Mouse (Mus musculus): ENCODE measurements around the gene Gsdme. TPM values are rescaled to one million over a fixed set of nuclear protein-coding genes. Genes with fewer than 3 reads are reported as not detected.

Gene Gsdme
- polyA plus RNA-seq, 1 experiment from 2014 or later = 50.7 TPM

GRCm38 (mm10) chr6:50240437-50240836 lies 23.2 kb downstream of the Gsdme start:
- WGBS = 88% methylated on average over 5 of the region's 5 CpGs
- Histone ChIP-seq H3K4me2 (no peak overlapping the region), H3K27me3 (no peaks in the 10 kb centered on the region), H3K9ac (no peak overlapping the region), H3K4me1 (no peaks in the 10 kb centered on the region; the same call in 1 of the 2 replicates), H3K27ac (no peak overlapping the region), H3K9me3 (no peaks in the 10 kb centered on the region), H3K36me3 (replicated peaks) (no peaks in the 10 kb centered on the region), H3K4me3 (replicated peaks) (no peak overlapping the region)
- no peak for ATAC-seq (ENCODE audit: low FRiP score)

DNA sequence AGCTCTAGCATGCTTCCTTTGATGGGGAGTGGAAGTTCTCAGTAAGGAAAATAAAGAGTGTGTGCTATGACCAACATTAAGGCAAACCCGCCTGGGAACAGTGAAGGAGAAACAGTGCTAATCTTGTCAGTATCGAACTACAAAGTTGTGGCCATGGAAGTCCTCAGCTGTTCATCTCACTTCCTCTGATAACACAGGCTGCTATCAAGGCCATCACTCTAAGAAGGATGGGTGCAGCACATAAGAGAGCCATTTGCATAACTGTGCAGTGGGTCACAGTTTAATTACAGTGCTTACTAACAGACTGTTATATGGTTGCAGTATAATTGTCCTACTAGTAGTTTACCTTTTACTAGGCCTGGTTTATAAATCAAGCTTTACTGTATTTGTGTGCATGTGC lies 23.8 kb downstream of the Gsdme start:
- no peak overlapping the region for H3K4me3 ChIP-seq (replicated peaks)
- H3K9me3 ChIP-seq = no peaks in the 10 kb centered on the region
- H3K9ac ChIP-seq = no peak overlapping the region
- no peak overlapping the region for H3K27ac ChIP-seq
- H3K36me3 ChIP-seq (replicated peaks) = no peaks in the 10 kb centered on the region
- H3K27me3 ChIP-seq = no peaks in the 10 kb centered on the region
- WGBS = 97% methylated on average over 2 of the region's 2 CpGs
- H3K4me1 ChIP-seq = no peaks in the 10 kb centered on the region; the same call in 1 of the 2 replicates
- no peak for ATAC-seq (ENCODE audit: low FRiP score)
- H3K4me2 ChIP-seq = no peak overlapping the region

DNA sequence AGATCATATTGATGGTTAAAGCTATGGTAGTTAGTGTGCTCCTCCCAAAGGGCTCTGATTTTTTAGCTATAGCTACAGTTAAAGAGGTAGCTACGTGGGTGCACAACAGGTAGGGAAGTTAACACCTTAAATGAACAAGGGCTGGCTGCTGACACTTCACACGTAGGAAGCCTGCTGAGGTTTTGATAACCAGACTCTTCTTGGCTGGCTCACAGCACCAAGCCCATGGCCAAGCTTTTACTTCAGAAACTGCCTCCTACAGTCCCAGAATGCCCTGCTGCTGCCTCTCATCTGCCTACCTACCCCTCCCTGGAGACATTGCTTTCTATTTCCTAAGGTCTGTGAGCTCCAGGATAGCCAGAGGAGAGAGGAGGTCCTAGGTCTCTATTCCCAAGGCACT lies 25.7 kb downstream of the Gsdme start:
- no peak overlapping the region for H3K4me2 ChIP-seq
- no peak overlapping the region for H3K4me3 ChIP-seq (replicated peaks)
- no peak for ATAC-seq (ENCODE audit: low FRiP score)
- H3K9ac ChIP-seq = no peak overlapping the region
- H3K9me3 ChIP-seq = no peaks in the 10 kb centered on the region
- no peaks in the 10 kb centered on the region for H3K36me3 ChIP-seq (replicated peaks)
- H3K4me1 ChIP-seq = no peaks in the 10 kb centered on the region; the same call in 1 of the 2 replicates
- H3K27ac ChIP-seq = no peak overlapping the region
- no peaks in the 10 kb centered on the region for H3K27me3 ChIP-seq
- WGBS = 77% methylated on average over 2 of the region's 2 CpGs

- Histone ChIP-seq H3K4me3 (replicated peaks) (no peak overlapping the region), H3K27me3 (no peaks in the 10 kb centered on the region), H3K9ac (no peak overlapping the region), H3K4me1 (no peaks in the 10 kb centered on the region), H3K9me3 (no peaks in the 10 kb centered on the region), H3K36me3 (replicated peaks) (no peaks in the 10 kb centered on the region), H3K4me2 (no peak overlapping the region), H3K27ac (no peak overlapping the region)
- no peak for ATAC-seq (ENCODE audit: low FRiP score)
- 47% methylated on average over 1 of the region's 1 CpGs for WGBS
Measured at GRCm38 (mm10) chr6:50232984-50233383, 30.7 kb downstream of the Gsdme start.

GRCm38 (mm10) chr6:50231288-50231687 lies 32.4 kb downstream of the Gsdme start:
- H3K9me3 ChIP-seq = no peaks in the 10 kb centered on the region
- ATAC-seq (ENCODE audit: low FRiP score) = no peak
- no peaks in the 10 kb centered on the region for H3K4me1 ChIP-seq
- H3K4me3 ChIP-seq (replicated peaks) = no peak overlapping the region
- H3K36me3 ChIP-seq (replicated peaks) = no peaks in the 10 kb centered on the region
- no peak overlapping the region for H3K27ac ChIP-seq
- no peak overlapping the region for H3K9ac ChIP-seq
- H3K27me3 ChIP-seq = no peaks in the 10 kb centered on the region
- no peak overlapping the region for H3K4me2 ChIP-seq
- 88% methylated on average over 5 of the region's 5 CpGs for WGBS

- Histone ChIP-seq H3K4me1 (no peaks in the 10 kb centered on the region), H3K4me3 (replicated peaks) (no peak overlapping the region), H3K36me3 (replicated peaks) (no peaks in the 10 kb centered on the region), H3K9me3 (no peaks in the 10 kb centered on the region), H3K27me3 (no peaks in the 10 kb centered on the region), H3K27ac (no peak overlapping the region), H3K4me2 (no peak overlapping the region), H3K9ac (no peak overlapping the region)
- no peak for ATAC-seq (ENCODE audit: low FRiP score)
- 88% methylated on average over 5 of the region's 5 CpGs for WGBS
Measured at GRCm38 (mm10) chr6:50228180-50228579, 35.5 kb downstream of the Gsdme start.

GRCm38 (mm10) chr6:50225232-50225631 lies 38.4 kb downstream of the Gsdme start:
- Histone ChIP-seq H3K27ac (no peak overlapping the region), H3K4me1 (no peaks in the 10 kb centered on the region), H3K4me2 (no peak overlapping the region), H3K9me3 (no peaks in the 10 kb centered on the region), H3K4me3 (replicated peaks) (no peak overlapping the region), H3K9ac (no peak overlapping the region), H3K27me3 (no peaks in the 10 kb centered on the region), H3K36me3 (replicated peaks) (no peaks in the 10 kb centered on the region)
- 95% methylated on average over 5 of the region's 5 CpGs for WGBS
- no peak for ATAC-seq (ENCODE audit: low FRiP score)

- no peaks in the 10 kb centered on the region for H3K27me3 ChIP-seq
- no peaks in the 10 kb centered on the region for H3K36me3 ChIP-seq (replicated peaks)
- H3K27ac ChIP-seq = no peak overlapping the region
- ATAC-seq (ENCODE audit: low FRiP score) = no peak
- no peaks in the 10 kb centered on the region for H3K9me3 ChIP-seq
- H3K9ac ChIP-seq = no peak overlapping the region
- WGBS = 89% methylated on average over 4 of the region's 4 CpGs
- H3K4me3 ChIP-seq (replicated peaks) = no peak overlapping the region
- H3K4me2 ChIP-seq = no peak overlapping the region
- H3K4me1 ChIP-seq = no peaks in the 10 kb centered on the region
Measured at GRCm38 (mm10) chr6:50223606-50224005, 40.1 kb downstream of the Gsdme start.

DNA sequence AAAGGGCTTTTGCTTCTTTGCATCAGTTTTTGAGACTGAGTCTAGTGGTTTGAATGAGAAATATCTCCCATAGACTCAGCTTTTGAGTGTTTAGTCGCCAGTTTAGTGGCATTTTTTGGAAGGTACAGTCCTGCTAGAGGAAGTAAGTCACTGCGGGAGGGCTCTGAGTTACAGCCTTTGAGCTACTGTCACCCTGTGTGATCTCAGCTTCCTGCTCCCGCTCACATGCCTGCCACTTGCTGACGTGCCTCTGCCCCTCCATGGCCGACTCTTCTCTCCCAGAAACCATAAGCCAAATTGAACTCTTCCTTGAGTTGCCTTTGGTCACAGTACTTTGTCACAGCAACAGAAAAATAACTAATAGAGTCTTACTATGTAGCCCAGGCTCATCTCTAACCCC lies 40.7 kb downstream of the Gsdme start:
- ATAC-seq (ENCODE audit: low FRiP score) = no peak
- no peak overlapping the region for H3K27ac ChIP-seq

DNA sequence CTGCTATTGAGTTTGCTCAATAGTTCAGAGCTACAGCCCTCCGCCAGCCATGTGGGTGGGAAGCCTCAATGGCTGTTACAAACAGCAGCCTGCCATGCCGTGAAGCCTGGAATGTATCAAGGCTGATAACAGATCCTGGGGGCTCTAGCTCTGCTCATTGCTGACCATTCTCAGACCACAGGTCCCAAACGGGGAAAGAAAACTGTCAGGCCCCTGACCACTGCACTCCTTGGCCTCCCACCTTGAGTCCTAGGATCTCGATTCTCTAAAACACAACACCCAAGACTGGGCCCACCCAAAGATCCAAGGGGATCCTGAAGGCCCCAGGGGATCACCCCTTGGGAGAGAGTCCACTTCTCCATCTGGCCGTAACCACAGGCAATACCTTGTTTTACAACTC lies 41.3 kb downstream of the Gsdme start:
- WGBS = 82% methylated on average over 5 of the region's 5 CpGs
- H3K36me3 ChIP-seq (replicated peaks) = no peaks in the 10 kb centered on the region

More for the DNA sequence above, 40.7 kb downstream of the Gsdme start:
- Histone ChIP-seq H3K27me3 (no peaks in the 10 kb centered on the region), H3K4me1 (no peaks in the 10 kb centered on the region), H3K4me3 (replicated peaks) (no peak overlapping the region), H3K9me3 (no peaks in the 10 kb centered on the region), H3K36me3 (replicated peaks) (no peaks in the 10 kb centered on the region), H3K9ac (no peak overlapping the region), H3K4me2 (no peak overlapping the region)
- WGBS = 77% methylated on average over 5 of the region's 5 CpGs

GRCm38 (mm10) chr6:50220863-50221262 lies 42.8 kb downstream of the Gsdme start:
- Histone ChIP-seq H3K9ac (no peak overlapping the region), H3K4me1 (no peaks in the 10 kb centered on the region), H3K27me3 (no peaks in the 10 kb centered on the region), H3K4me3 (replicated peaks) (no peak overlapping the region), H3K36me3 (replicated peaks) (no peaks in the 10 kb centered on the region), H3K9me3 (no peaks in the 10 kb centered on the region), H3K4me2 (no peak overlapping the region), H3K27ac (no peak overlapping the region)
- 57% methylated on average over 6 of the region's 6 CpGs for WGBS
- no peak for ATAC-seq (ENCODE audit: low FRiP score)

More for the DNA sequence above, 41.3 kb downstream of the Gsdme start:
- Histone ChIP-seq H3K4me1 (no peaks in the 10 kb centered on the region), H3K9me3 (no peaks in the 10 kb centered on the region), H3K4me2 (no peak overlapping the region), H3K27ac (no peak overlapping the region), H3K27me3 (no peaks in the 10 kb centered on the region), H3K4me3 (replicated peaks) (no peak overlapping the region), H3K9ac (no peak overlapping the region)
- no peak for ATAC-seq (ENCODE audit: low FRiP score)

GRCm38 (mm10) chr6:50219066-50219465 lies 44.6 kb downstream of the Gsdme start:
- Histone ChIP-seq H3K4me2 (no peak overlapping the region), H3K9ac (no peak overlapping the region), H3K4me3 (replicated peaks) (no peak overlapping the region), H3K36me3 (replicated peaks) (no peaks in the 10 kb centered on the region), H3K4me1 (no peaks in the 10 kb centered on the region), H3K27ac (no peak overlapping the region), H3K27me3 (no peaks in the 10 kb centered on the region), H3K9me3 (no peaks in the 10 kb centered on the region)
- ATAC-seq (ENCODE audit: low FRiP score) = no peak
- 89% methylated on average over 6 of the region's 6 CpGs for WGBS

- no peak overlapping the region for H3K4me3 ChIP-seq (replicated peaks)
- ATAC-seq (ENCODE audit: low FRiP score) = no peak
Measured at GRCm38 (mm10) chr6:50218628-50219027, 45.0 kb downstream of the Gsdme start.

More at GRCm38 (mm10) chr6:50218628-50219027, 45.0 kb downstream of the Gsdme start:
- Histone ChIP-seq H3K9ac (no peak overlapping the region), H3K27me3 (no peaks in the 10 kb centered on the region), H3K4me2 (no peak overlapping the region), H3K27ac (no peak overlapping the region), H3K9me3 (no peaks in the 10 kb centered on the region), H3K36me3 (replicated peaks) (no peaks in the 10 kb centered on the region), H3K4me1 (no peaks in the 10 kb centered on the region)
- WGBS = 73% methylated on average over 3 of the region's 3 CpGs
